Mouse (Mus musculus) lung, embryonic 16.5 days (tissue): ENCODE measurements around the gene Ccm2. TPM values are rescaled to one million over a fixed set of nuclear protein-coding genes. Genes with fewer than 3 reads are reported as not detected.

Source experiments
- ATAC-seq: fragments of 200-750 bp; cut with Nextera tagmentation; 2 replicates; pipeline ENCODE4 v1.8.0; 2017; ENCODE audit warnings: low read depth, mild to moderate bottlenecking, moderate library complexity
- H3K27ac ChIP-seq: fragments of 300-500 bp; sonication (generic); 2 replicates; pipeline ENCODE4 v1.5.1; 2014; ENCODE audit warnings: mild to moderate bottlenecking, control low read depth, low read length
- H3K27me3 ChIP-seq: fragments of 300-500 bp; sonication (generic); 2 replicates; pipeline ENCODE4 v1.6.1; 2014; ENCODE audit warnings: low read depth, low read length, mixed read lengths; ENCODE audit not compliant: control insufficient read depth, insufficient read depth
- H3K36me3 ChIP-seq: fragments of 300-500 bp; sonication (generic); 2 replicates; pipeline ENCODE4 v1.6.1; 2014; ENCODE audit warnings: low read length; ENCODE audit not compliant: control insufficient read depth, insufficient read depth
- H3K4me1 ChIP-seq: fragments of 300-500 bp; sonication (generic); replicated peaks from 2 replicates; pipeline ENCODE4 v1.6.1; 2014; ENCODE audit warnings: low read length, mixed read lengths; ENCODE audit not compliant: control insufficient read depth, insufficient read depth
- H3K4me2 ChIP-seq: fragments of 300-500 bp; sonication (generic); 2 replicates; pipeline ENCODE4 v1.6.1; 2014; ENCODE audit warnings: low read depth, low read length, control low read depth
- H3K4me3 ChIP-seq: fragments of 300-500 bp; sonication (generic); 2 replicates; pipeline ENCODE4 v1.5.1; 2014; ENCODE audit warnings: mild to moderate bottlenecking, low read length, control low read depth
- H3K9ac ChIP-seq: fragments of 300-500 bp; sonication (generic); 2 replicates; pipeline ENCODE4 v1.6.1; 2014; ENCODE audit warnings: low read length, control low read depth
- H3K9me3 ChIP-seq: fragments of 300-500 bp; sonication (generic); 2 replicates; pipeline ENCODE4 v1.6.1; 2016; ENCODE audit warnings: low read length; ENCODE audit not compliant: control insufficient read depth
- WGBS: fragments of 180-500 bp; shearing (Covaris S2); extraction: QIAGEN DNeasy Blood & Tissue Kit; methylation state at CpG from one replicate; pipeline ENCODE4 v1.1.7; 2014; 5-methylcytosine and 5-hydroxymethylcytosine counted together
- polyA plus RNA-seq: library from polyadenylated mRNA; unstranded; fragments of >200 nt; fragmentation: Nextera tagmentation; extraction: Ambion mirVana; gene quantifications from 2 replicates; pipeline ENCODE4 v1.2.1, GENCODE M21; 2015

Ccm2 gene
- polyA plus RNA-seq, 1 experiment from 2014 or later = 79.3 TPM

DNA sequence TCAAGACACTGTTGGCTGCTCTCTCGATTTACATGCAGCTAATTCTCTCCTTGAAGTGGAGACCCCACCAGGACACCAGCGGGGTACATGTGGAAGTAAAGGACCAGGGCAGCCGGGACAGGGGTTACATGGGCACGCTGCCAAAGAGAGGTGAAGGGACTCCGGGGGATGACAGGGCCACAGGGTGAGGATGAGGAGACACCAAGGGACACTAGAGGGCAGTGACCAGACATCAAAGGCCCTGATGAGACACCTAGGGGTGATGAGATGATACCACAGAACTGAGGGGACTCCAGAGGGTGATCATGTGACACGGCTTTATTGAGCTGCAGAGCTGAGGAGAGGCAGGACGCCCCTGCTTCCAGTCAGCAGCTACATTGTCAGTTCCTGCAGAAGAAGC, 50.8 kb downstream of the Ccm2 start:
- Histone ChIP-seq H3K27ac (no peak overlapping the region), H3K4me3 (no peak overlapping the region), H3K4me2 (no peak overlapping the region), H3K4me1 (peaks cover 11% of the 10 kb centered on the region), H3K9ac (no peak overlapping the region), H3K9me3 (no peaks in the 10 kb centered on the region), H3K36me3 (peaks cover 32% of the 10 kb centered on the region), H3K27me3 (no peaks in the 10 kb centered on the region)
- ATAC-seq = no peak
- WGBS = 62% methylated on average over 7 of the region's 7 CpGs

GRCm38 (mm10) chr11:6598191-6598889, 51.7 kb downstream of the Ccm2 start:
- Histone ChIP-seq H3K27ac (no peak overlapping the region), H3K4me1 (peaks cover 13% of the 10 kb centered on the region), H3K9me3 (no peaks in the 10 kb centered on the region), H3K4me2 (no peak overlapping the region), H3K4me3 (no peak overlapping the region), H3K9ac (peak overlapping the region; percentile 0; the same call in 1 of the 2 replicates), H3K27me3 (no peaks in the 10 kb centered on the region; the same call in 1 of the 2 replicates), H3K36me3 (peaks cover 25% of the 10 kb centered on the region)
- 42% methylated on average over 19 of the region's 19 CpGs for WGBS
- peak; percentile 26; the same call in 1 of the 2 replicates for ATAC-seq

DNA sequence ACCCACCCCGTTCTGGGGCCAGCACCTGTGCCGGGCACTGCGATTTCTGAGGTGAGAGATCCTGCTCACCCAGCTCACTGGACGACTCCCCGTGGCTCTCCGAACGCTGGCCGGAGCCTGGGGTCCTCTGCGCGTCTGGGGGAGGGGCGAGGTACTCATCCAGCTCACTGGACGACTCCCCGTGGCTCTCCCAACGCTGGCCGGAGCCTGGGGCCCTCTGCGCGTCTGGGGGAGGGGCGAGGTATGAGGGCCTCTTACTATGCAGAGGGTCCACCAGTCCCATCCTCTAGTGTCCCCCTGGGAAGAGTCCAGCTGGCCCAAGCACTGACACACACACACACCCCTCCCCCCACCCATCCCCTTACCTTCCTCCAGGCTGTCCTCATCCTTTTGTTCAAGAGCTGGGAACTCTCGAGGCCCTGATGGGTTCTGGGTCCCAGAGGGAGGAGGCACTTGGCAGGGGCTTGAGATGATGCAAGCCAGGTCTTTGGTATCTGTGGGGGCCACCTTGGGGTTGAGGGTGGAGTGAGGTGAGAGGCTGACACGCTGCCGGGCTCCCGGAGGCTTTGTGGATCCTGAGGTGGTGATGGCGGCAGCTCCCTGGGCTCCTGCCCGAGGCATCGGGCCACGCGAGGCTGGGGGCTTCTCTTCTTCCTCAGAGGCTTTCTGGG, 52.5 kb downstream of the Ccm2 start:
- H3K36me3 ChIP-seq = peaks cover 21% of the 10 kb centered on the region
- no peak overlapping the region for H3K4me2 ChIP-seq
- 28% methylated on average over 27 of the region's 27 CpGs for WGBS
- no peaks in the 10 kb centered on the region for H3K9me3 ChIP-seq
- H3K4me3 ChIP-seq = no peak overlapping the region
- H3K27ac ChIP-seq = no peak overlapping the region
- H3K4me1 ChIP-seq = peaks cover 21% of the 10 kb centered on the region
- ATAC-seq = no peak
- H3K27me3 ChIP-seq = no peaks in the 10 kb centered on the region; the same call in 1 of the 2 replicates
- no peak overlapping the region for H3K9ac ChIP-seq

GRCm38 (mm10) chr11:6599831-6600230, 53.1 kb downstream of the Ccm2 start:
- H3K36me3 ChIP-seq = peaks cover 15% of the 10 kb centered on the region
- H3K9me3 ChIP-seq = no peaks in the 10 kb centered on the region
- no peak overlapping the region for H3K4me2 ChIP-seq
- H3K4me1 ChIP-seq = peaks cover 27% of the 10 kb centered on the region
- no peak overlapping the region for H3K4me3 ChIP-seq
- no peak overlapping the region for H3K9ac ChIP-seq
- peaks cover 5% of the 10 kb centered on the region; the same call in 1 of the 2 replicates for H3K27me3 ChIP-seq
- H3K27ac ChIP-seq = no peak overlapping the region
- 83% methylated on average over 6 of the region's 6 CpGs for WGBS
- ATAC-seq = no peak

DNA sequence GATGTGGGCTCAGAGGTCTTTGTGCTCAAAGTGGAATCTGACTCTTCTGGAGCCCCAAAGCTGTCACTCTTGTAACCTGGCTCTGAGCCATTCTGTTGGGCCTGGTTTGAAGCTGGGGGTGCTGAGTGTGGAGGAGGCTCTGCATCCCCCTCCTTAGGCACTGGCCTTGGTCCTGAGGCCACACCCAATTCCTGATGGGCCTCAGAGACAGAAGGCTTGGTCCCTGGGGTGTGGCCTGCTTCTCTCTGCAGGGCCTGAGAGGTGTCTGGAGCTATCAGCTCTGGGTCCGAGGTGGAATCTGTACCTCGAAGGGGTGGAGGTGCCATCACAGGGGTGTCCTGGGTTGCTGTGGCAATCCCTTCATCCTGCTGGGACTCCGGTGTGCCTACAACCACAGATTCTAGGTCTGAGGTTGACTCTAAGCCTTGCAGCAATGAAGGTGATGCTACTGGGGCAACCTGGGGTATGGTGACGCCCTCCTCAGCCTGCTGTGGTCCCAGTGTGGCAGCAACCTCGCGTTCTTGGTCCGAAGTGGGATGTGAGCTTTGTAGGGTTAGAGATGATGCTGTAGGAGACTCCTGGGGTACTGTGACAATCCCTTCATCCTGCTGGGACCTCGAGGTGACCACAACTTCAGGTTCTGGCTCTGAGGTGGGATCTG, 53.7 kb downstream of the Ccm2 start:
- H3K4me1 ChIP-seq = peaks cover 33% of the 10 kb centered on the region
- WGBS = 80% methylated on average over 8 of the region's 8 CpGs

GRCm38 (mm10) chr11:6601649-6602480, 55.2 kb downstream of the Ccm2 start:
- no peak for ATAC-seq
- peaks cover 6% of the 10 kb centered on the region; the same call in 1 of the 2 replicates for H3K36me3 ChIP-seq
- no peak overlapping the region for H3K9ac ChIP-seq
- peaks cover 35% of the 10 kb centered on the region for H3K4me1 ChIP-seq
- H3K27ac ChIP-seq = no peak overlapping the region
- no peak overlapping the region for H3K4me2 ChIP-seq
- no peak overlapping the region for H3K4me3 ChIP-seq
- WGBS = 62% methylated on average over 20 of the region's 20 CpGs
- peaks cover 18% of the 10 kb centered on the region for H3K27me3 ChIP-seq
- H3K9me3 ChIP-seq = no peaks in the 10 kb centered on the region

More for the DNA sequence above, 53.7 kb downstream of the Ccm2 start:
- H3K9ac ChIP-seq = no peak overlapping the region
- peaks cover 7% of the 10 kb centered on the region; the same call in 1 of the 2 replicates for H3K27me3 ChIP-seq
- H3K9me3 ChIP-seq = no peaks in the 10 kb centered on the region
- ATAC-seq = no peak
- H3K4me2 ChIP-seq = no peak overlapping the region
- no peak overlapping the region for H3K27ac ChIP-seq
- H3K36me3 ChIP-seq = peaks cover 13% of the 10 kb centered on the region
- H3K4me3 ChIP-seq = no peak overlapping the region

DNA sequence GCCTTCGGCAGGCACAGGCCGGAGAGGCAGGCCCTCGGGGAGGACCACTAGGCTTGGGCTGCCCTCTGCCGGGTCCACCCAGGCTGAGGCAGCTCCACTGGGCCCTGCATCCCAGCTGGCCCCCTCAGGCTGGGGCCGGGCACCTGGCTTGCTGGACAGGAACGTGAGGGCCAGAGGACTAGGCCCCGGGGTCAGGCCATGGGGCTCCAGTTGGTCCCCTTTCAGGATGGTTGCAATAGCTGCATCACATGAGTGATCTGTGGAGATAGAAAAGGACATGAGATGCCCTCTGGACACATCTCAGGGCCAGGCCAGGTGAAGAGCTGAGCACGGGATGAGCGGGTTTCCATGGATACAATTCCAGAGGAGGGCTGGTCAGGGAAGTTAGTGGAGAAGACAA, 56.0 kb downstream of the Ccm2 start:
- Histone ChIP-seq H3K9me3 (no peaks in the 10 kb centered on the region), H3K4me3 (no peak overlapping the region), H3K9ac (no peak overlapping the region), H3K27ac (no peak overlapping the region), H3K36me3 (0 out of 2 replicates have a peak, but pooled peaks cover 3% of the 10 kb centered on the region), H3K4me2 (no peak overlapping the region), H3K4me1 (peaks cover 35% of the 10 kb centered on the region), H3K27me3 (peaks cover 19% of the 10 kb centered on the region)
- WGBS = 80% methylated on average over 9 of the region's 9 CpGs
- no peak for ATAC-seq

GRCm38 (mm10) chr11:6603224-6603623, 56.5 kb downstream of the Ccm2 start:
- H3K9ac ChIP-seq = no peak overlapping the region
- H3K4me3 ChIP-seq = no peak overlapping the region
- H3K27me3 ChIP-seq = peaks cover 19% of the 10 kb centered on the region
- H3K4me1 ChIP-seq = peaks cover 32% of the 10 kb centered on the region
- WGBS = 63% methylated on average over 9 of the region's 9 CpGs
- no peak for ATAC-seq
- H3K9me3 ChIP-seq = no peaks in the 10 kb centered on the region
- no peaks in the 10 kb centered on the region for H3K36me3 ChIP-seq
- H3K27ac ChIP-seq = no peak overlapping the region
- no peak overlapping the region for H3K4me2 ChIP-seq
